Mouse (Mus musculus) E14TG2a.4 (cell line): ENCODE measurements around the gene Fut11.

Source experiments
- CTCF ChIP-seq: conservative IDR thresholded peaks from 2 replicates; pipeline ENCODE4 v1.5.1; 2014; ENCODE audit warnings: low read length
- NANOG ChIP-seq: IDR thresholded peaks from 2 replicates; pipeline ENCODE4 v1.6.1; 2014; ENCODE audit warnings: borderline replicate concordance, low read length, mixed read lengths

- no peak for TF ChIP-seq CTCF
- TF ChIP-seq NANOG = no peak
Observed at GRCm38 (mm10) chr14:20677906-20678305, 16.9 kb upstream of the Fut11 start.
